ENCODE assay signal across 16 mouse cellular contexts in genomic region chr8:107518726-107519125, GRCm38 (mm10).
"Had no signal": no experiment of that assay in that cellular context is flagged by ENCODE, and none has a peak within 500 bp of the region (broad histone marks: within the 10 kb centered on the region; RNA-seq: fewer than 3 reads in every experiment).

No protein-coding gene starts in this region.

- H3K36me3 ChIP-seq: stomach, embryonic 15.5 days had no signal

- H3K27ac ChIP-seq: kidney, postnatal 0 days; liver, embryonic 15.5 days; macrophage; midbrain, embryonic 13.5 days; neural tube, embryonic 12.5 days; stomach, embryonic 15.5 days had no signal

- H3K4me3 ChIP-seq: liver, embryonic 15.5 days; midbrain, embryonic 13.5 days; myocyte; neural tube, embryonic 12.5 days; stomach, embryonic 15.5 days had no signal

- H3K9me3 ChIP-seq: liver, embryonic 15.5 days; midbrain, embryonic 13.5 days; neural tube, embryonic 12.5 days; stomach, embryonic 15.5 days had no signal

- H3K9ac ChIP-seq: liver, embryonic 15.5 days; lung, embryonic 14.5 days; midbrain, embryonic 13.5 days; neural tube, embryonic 12.5 days; stomach, embryonic 15.5 days had no signal

- DNase-seq: kidney, adult 9 months; kidney, postnatal 36 days; left cerebral cortex, postnatal 4 days; lung, embryonic 14.5 days; lung, postnatal 10 days; right cerebral cortex, postnatal 14 days; thymus, postnatal 4 days had no signal

- ATAC-seq: intestine, postnatal 0 days; midbrain, embryonic 13.5 days had no signal

- H3K27me3 ChIP-seq: liver, embryonic 15.5 days; midbrain, embryonic 13.5 days; neural tube, embryonic 12.5 days; stomach, embryonic 15.5 days had no signal

- H3K4me1 ChIP-seq: liver, embryonic 15.5 days; midbrain, embryonic 13.5 days; stomach, embryonic 15.5 days had no signal

- H3K4me2 ChIP-seq: liver, embryonic 11.5 days; liver, embryonic 15.5 days; lung, embryonic 14.5 days; midbrain, embryonic 13.5 days; neural tube, embryonic 12.5 days; stomach, embryonic 15.5 days had no signal
